Mouse (Mus musculus) embryo, embryonic 11 days (tissue): ENCODE results near the gene Crtc3.
A peak's percentile ranks its signal among the peaks of the same experiment; 100 is the strongest.

Source experiments
- DNase-seq: peaks from one replicate; pipeline ENCODE4 v3.0.0-alpha.2; 2015

Crtc3 gene

DNA sequence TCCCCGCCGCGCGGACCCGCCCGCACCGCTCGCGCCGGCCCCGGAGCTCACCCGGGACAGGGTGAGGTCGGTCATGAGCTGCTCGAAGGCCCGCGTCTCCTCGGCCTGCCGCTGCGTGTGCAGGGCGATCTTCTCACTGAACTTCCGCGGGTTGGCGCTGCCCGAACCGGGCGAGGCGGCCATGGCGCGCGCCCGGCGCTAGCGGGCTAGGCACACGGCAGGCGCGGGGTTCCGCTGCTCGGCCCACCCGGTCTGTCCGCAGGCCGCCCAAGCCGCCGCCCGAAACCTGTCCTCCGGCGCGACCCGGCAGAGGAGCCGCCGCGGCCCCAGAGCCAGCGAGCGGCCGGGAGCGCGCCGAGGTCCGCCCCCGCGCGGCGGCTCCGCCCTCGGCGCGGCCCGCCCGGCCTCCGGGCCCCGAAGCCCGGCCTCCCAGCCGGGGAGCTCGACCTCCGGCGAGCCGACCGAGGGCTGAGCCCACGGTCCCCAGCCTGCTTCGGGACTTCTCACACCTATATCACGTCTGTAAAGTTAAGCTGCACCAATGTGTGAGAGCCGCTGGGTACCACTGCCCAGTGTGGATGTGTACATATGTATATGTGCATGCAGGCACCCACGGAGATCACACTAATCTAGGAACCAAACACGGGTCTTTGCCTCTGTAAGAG lies at the start of gene Crtc3:
Gene Crtc3 (minus strand): TSS at position 322 of the 665 bp plus-strand sequence.
- peak; percentile 89 for DNase-seq

DNA sequence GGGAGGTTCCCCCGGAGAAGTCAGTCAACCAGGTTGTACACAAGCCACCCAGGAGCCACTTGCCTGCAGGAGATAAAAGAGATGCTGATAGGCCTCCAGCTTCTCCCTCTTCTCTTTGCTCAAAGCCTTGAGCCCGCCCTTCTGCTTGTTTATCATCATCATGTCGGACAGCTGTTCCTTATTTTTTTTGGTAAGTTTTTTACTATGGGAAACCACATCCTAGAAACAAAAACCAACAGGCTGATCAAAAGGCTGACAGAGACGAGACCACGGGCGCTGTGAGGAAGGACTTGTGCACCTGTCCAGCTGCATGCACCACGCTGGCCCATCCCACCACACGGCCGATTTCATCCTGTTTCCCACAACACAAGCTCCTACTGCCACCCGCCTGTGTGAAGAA lies 47.5 kb upstream of the Crtc3 start:
- DNase-seq: no peak

DNA sequence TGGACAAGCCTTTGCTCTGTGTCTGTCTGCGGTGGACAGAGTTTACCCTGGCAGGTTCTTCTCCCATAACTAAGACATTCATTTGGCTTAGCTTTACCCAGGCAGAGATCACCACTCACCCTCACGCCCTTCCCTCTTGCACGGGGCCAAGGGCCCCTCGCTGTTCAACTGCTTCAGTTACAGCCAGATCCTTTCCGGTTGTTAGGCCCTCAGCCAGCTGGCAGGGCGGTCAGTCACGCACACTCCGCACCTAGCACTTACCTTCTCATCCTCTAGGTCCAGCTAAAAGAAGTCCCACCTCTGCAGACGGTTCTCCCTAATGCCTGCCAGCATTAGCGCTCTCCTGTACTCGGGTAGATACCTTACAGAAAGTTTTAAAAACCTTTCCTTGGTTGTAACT lies 44.3 kb upstream of the Crtc3 start:
- DNase-seq: no peak

DNA sequence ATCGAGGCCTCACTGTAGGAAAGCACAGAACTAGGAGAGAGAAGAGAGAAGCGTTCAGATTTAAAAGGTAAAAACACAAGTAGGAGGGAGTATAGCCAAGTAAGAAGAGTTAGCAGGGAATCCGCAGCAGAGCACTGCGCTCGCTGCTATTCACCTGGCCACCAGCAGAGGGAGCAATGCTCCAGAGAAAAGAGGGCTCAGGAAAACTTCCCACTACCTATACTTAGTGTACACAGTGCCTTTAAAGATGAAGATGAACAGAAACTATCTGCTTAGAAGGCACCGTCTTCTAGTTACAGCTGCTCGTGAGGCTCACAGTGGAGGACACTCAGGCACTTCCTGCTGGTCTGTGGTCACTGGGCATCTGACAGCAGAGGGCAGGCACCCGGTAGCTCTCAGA lies 41.0 kb upstream of the Crtc3 start:
- peak; percentile 75 for DNase-seq

GRCm38 (mm10) chr7:80721041-80721440 lies 32.4 kb upstream of the Crtc3 start:
- DNase-seq: no peak

DNA sequence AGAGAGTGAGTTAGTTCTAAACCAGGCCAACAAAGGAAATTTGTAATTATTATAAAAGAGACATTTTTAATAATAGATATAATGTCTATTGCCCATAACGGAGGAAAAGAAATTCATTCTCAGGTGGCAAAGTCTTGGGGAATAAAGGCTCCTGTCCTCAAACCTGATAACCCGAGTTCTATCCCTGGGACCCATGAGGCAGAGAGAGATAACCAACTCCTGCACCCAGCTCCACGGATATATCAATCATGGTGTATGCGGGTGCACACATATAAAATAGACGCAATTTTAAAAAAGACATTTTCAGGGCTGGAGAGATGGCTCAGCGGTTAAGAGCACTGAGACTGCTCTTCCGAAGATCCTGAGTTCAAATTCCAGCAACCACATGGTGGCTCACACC lies 30.9 kb upstream of the Crtc3 start:
- no peak for DNase-seq

GRCm38 (mm10) chr7:80719038-80719437 lies 30.4 kb upstream of the Crtc3 start:
- no peak for DNase-seq

- no peak for DNase-seq
Measured at GRCm38 (mm10) chr7:80718471-80718870, 29.8 kb upstream of the Crtc3 start.

DNA sequence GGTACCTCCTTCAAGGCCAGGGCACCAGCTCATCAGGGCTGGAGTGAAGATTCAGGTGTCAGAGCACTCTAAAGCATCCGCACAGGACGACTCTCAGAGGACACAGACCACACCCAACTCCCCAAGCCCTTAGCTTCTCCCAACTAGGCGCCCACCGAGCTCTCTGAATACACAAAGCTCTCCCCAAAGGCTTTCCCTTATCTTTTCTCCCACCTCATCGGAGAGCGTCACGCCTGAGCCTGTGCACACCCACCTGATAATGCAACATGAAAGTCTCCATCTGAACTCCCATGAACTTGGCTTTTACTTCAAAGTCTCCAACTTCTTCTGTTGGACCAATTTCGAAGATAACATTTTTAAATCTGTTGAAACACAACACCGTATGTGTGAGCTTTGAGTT lies 28.1 kb upstream of the Crtc3 start:
- DNase-seq: no peak

- no peak for DNase-seq
Measured at GRCm38 (mm10) chr7:80715306-80715705, 26.6 kb upstream of the Crtc3 start.

- no peak for DNase-seq
Measured at GRCm38 (mm10) chr7:80711496-80711895, 22.8 kb upstream of the Crtc3 start.

- DNase-seq: no peak
Measured at GRCm38 (mm10) chr7:80710333-80710732, 21.7 kb upstream of the Crtc3 start.

DNA sequence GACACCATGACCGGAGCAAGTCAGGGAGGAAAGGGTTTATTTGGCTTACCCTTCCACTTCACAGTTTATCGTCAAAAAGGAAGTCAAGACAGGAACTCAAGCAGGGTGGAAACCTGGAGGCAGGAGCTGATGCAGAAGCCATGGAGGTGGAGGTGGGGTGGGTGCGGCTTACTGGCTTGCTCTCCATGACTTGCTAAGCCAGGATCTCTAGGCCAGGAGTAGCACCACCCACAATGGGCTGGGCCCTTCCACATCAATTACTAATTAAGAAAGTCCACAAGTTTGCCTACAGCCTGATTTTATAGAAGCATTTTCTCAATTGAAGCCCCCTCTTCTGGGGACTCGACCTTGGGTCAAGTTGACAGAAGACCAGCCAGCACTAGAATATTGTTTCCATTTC lies 15.4 kb upstream of the Crtc3 start:
- no peak for DNase-seq

DNA sequence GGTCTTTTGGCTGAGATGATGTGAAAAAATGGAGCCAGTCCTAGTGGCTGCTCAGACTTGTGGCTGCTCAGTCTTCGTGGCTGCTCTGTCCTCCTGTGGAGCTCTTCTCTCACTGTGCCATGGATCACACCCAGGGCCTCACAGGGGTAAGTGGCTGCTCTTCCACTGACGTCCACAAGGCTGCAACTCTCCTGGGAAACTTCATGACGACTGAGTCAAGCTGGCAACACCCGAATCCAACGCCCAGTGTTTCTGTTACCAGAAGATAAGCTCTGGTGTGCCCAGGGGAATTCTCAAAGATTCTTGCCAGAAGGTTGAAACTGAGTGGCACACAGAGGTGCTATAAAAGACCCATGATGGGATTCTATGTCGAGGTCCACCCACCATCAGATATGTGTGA lies 13.8 kb upstream of the Crtc3 start:
- no peak for DNase-seq

DNA sequence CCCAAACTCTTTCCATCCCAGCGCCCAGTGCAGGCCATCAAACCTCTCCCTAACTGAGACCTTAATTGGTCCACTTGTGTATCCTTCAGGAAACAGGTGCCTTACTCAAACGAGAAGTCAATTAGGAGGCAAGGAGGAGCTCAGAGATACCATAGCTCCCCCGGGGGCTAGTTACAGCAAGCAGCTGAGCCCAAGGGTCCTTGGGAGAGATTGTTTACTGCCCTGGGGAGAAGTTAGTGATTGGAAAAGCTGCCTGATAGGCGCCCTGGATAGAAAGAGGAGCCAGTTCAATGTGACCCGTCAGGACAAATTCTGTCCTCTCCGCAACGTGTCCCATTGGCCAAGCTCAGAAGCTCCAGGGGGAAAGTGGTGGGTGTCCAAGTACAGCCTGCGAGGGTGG lies 11.0 kb upstream of the Crtc3 start:
- DNase-seq: no peak

DNA sequence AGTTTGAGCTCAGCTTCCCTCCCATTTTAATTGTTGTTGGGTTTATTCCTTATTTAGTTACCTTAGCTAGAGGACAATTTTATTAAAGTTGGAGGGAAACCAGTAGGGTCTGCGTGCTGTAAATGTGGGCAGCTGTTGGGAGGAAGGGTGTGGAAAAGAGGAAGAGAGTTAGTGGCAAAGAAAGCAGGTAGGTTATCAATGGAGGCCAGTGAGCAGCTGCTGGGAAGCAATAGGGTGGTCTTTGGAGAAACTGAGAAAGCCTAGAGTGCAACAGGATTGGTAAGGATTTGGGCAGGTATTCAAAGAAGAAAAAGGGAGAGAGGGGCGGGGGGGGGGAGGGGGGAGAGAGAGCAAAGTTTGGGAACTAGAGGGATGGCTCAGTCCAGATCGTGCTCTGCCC lies 10.3 kb upstream of the Crtc3 start:
- no peak for DNase-seq

- DNase-seq: no peak
Measured at GRCm38 (mm10) chr7:80697859-80698258, 9.2 kb upstream of the Crtc3 start.

DNA sequence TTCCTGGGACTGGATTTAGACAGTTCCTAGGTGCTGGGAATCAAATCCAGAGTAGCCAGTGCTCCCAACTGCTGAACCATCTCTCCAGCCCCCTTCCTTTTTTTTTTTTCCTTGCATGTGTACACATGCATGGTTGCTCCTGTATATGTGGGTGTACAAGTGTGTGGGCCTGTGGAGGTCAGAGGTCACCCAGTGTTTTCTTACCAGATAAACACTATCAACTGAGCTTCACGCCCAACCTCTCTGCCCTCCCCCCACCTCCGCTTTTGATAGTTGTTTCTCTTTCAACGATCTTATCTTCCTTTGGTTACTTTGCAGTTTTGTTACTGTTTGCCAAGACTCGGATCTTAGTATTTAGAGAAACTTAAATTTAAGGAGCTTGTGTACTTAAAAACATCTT lies 8.2 kb upstream of the Crtc3 start:
- DNase-seq: no peak

DNA sequence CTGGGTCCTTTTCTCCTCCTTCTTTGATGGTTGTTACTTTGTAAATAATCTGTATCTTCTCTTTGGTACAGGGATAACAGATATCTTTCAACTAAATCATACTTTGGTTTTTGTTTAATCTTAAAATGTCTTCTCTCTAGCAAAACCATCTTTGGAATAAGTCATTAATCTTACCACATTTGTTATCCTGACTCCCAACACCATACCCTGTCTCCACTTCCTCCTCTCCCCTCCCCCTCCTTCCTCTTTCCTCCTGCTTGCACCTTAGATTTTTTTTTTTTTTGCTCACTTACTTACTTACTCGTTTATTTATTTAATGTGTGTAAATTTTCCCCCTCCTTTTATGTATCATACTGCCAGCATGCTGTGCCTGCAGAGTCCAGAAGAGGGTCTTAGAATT lies 7.7 kb upstream of the Crtc3 start:
- DNase-seq: no peak

DNA sequence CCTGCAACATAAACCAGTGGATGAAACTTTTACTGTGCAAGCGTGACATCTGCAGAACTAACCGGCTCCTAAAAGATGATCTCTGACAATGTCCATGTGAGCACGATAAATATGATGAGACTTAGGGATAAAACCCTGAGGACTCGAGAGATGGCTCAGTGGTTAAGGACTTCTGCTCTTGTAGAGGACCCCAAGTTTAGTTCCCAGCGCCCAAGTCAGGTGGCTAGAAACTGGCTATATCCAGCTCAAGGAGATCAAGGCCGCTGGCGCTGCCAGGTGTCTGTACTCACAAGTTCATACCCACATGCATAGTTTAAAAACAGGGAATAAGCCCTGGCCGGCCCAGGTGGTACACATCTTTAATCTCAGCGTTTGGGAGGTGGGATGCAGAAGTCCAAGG lies 3.8 kb upstream of the Crtc3 start:
- DNase-seq: no peak

- no peak for DNase-seq
Measured at GRCm38 (mm10) chr7:80691131-80691530, 2.5 kb upstream of the Crtc3 start.

DNA sequence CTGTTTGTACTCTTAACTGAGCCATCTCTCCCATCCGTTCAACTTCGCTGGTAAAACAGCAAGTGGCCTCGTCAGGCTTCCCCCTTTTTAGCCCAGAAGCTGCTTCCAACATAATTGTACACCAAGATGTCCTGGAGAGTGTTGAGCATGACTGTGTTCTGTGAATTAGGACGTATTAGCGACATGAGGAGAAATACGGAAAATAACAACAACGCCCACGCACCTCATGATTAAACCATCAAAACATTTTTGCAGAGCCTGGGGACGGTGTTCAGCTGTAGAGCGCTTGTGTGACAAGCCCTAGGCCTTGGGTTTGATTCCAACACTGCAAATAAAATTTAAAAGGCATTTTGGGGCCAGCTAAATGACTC lies 529 bp upstream of the Crtc3 start:
- no peak for DNase-seq

GRCm38 (mm10) chr7:80687721-80688555 lies 739 bp downstream of the Crtc3 start:
- DNase-seq: peak; percentile 80

DNA sequence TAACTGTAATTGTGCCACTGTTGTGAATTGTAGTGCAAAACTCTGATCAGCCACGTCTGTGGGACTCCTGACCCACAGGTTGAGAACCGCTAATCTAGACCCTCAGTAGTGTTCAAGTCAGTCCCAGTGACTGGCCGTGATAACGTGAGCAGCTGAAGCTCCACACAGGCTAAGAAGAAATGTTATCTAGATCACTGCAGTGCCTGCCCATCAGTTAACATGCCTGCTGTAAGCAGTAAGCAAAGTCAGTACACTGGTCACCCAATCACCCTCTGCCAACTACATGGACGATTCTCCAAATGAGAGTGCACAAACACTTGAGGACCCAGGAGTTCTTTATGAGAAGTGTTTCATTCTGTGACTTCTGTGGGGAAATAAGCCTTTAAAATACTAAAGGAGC lies 3.0 kb downstream of the Crtc3 start:
- no peak for DNase-seq

GRCm38 (mm10) chr7:80682630-80683029 lies 6.0 kb downstream of the Crtc3 start:
- no peak for DNase-seq
